Mouse (Mus musculus) ES-E14 (cell line): Measurements from ENCODE around the gene Olfr434. TPM values are rescaled to one million over a fixed set of nuclear protein-coding genes. Genes with fewer than 3 reads are reported as not detected.
"Not testable (repeated sequence)": the region's sequence is repeated elsewhere in the genome, so short reads cannot be mapped to it uniquely, and the experiment has no call there.

Source experiments
- DNase-seq: peaks from one replicate; pipeline ENCODE4 v3.0.0-alpha.2; 2013; ENCODE audit warnings: low read depth, low spot score
- H3K27ac ChIP-seq: 2 replicates; pipeline ENCODE4 v1.5.1; 2012; ENCODE audit warnings: low read depth, mild to moderate bottlenecking, low read length, moderate library complexity, mixed read lengths; ENCODE audit not compliant: poor library complexity, insufficient read depth, severe bottlenecking
- H3K36me3 ChIP-seq: 2 replicates; pipeline ENCODE4 v1.6.1; 2012; ENCODE audit warnings: mild to moderate bottlenecking, low read length, moderate library complexity, mixed read lengths; ENCODE audit not compliant: control insufficient read depth, poor library complexity, insufficient read depth, severe bottlenecking
- H3K4me1 ChIP-seq, 2 experiments: fragments of 150-350 bp in 1 of 2; sonication (generic) in 1 of 2; 2 replicates each; pipeline ENCODE4 v1.6.1; 2012; ENCODE audit warnings: low read length in 2 of 2, mild to moderate bottlenecking in 1 of 2, mixed read lengths in 1 of 2; ENCODE audit not compliant: control insufficient read depth in 2 of 2, insufficient read depth in 2 of 2, poor library complexity in 1 of 2
- H3K4me3 ChIP-seq, 2 experiments: fragments of 150-350 bp in 1 of 2; sonication (generic) in 1 of 2; 2 replicates each; pipeline ENCODE4 v1.5.1; 2012; ENCODE audit warnings: low read length in 2 of 2, low read depth in 1 of 2, mild to moderate bottlenecking in 1 of 2, mixed read lengths in 1 of 2; ENCODE audit not compliant: insufficient read depth in 1 of 2, poor library complexity in 1 of 2, severe bottlenecking in 1 of 2
- H3K9ac ChIP-seq: 2 replicates; pipeline ENCODE4 v1.6.1; 2012; ENCODE audit warnings: low read depth, mild to moderate bottlenecking, low read length, mixed read lengths; ENCODE audit not compliant: poor library complexity, insufficient read depth, severe bottlenecking
- H3K9me3 ChIP-seq: fragments of 150-350 bp; sonication (generic); 2 replicates; pipeline ENCODE4 v1.6.1; 2012; ENCODE audit warnings: low read depth, mild to moderate bottlenecking, low read length; ENCODE audit not compliant: control insufficient read depth, insufficient read depth
- CHD2 ChIP-seq: IDR thresholded peaks from 2 replicates; pipeline ENCODE4 v1.6.1; 2014; ENCODE audit warnings: mild to moderate bottlenecking, low read depth, low read length, inconsistent platforms
- HCFC1 ChIP-seq: IDR thresholded peaks from 2 replicates; pipeline ENCODE4 v1.6.1; 2012; ENCODE audit warnings: low read length, inconsistent platforms, borderline replicate concordance; ENCODE audit not compliant: insufficient read depth
- MAFK ChIP-seq: IDR thresholded peaks from 2 replicates; pipeline ENCODE4 v1.6.1; 2014; ENCODE audit warnings: mild to moderate bottlenecking, low read depth, low read length, inconsistent platforms; ENCODE audit not compliant: insufficient read depth
- ZC3H11A ChIP-seq: IDR thresholded peaks from 2 replicates; pipeline ENCODE4 v1.6.1; 2012; ENCODE audit warnings: low read depth, mild to moderate bottlenecking, inconsistent platforms, low read length, borderline replicate concordance
- ZNF384 ChIP-seq: IDR thresholded peaks from 2 replicates; pipeline ENCODE4 v1.6.1; 2012; ENCODE audit warnings: low read depth, low read length, inconsistent platforms
- in situ Hi-C, 2 experiments: fragments of 600-800 bp; cut with MboI; formaldehyde crosslinking; loops; one replicate each; pipeline ENCODE4 v1.15.1; 2025; ENCODE audit warnings: low sequenced_read_pairs in 2 of 2, inconsistent platforms in 1 of 2; ENCODE audit not compliant: unreplicated experiment in 2 of 2
- total RNA-seq: library from RNA; depleted of rRNA; stranded (reverse); fragments of 300-350 nt; gene quantifications from 2 replicates; pipeline ENCODE4 v1.2.3, GENCODE M21; 2012

Olfr434 gene
- total RNA-seq, 1 experiment: not detected

- H3K27ac ChIP-seq: no peak overlapping the region
- H3K36me3 ChIP-seq: no peaks in the 10 kb centered on the region
- no peaks in the 10 kb centered on the region for H3K4me1 ChIP-seq
- no peak for DNase-seq
- H3K9ac ChIP-seq: no peak overlapping the region
- H3K9me3 ChIP-seq: no peaks in the 10 kb centered on the region
- no peak overlapping the region for H3K4me3 ChIP-seq
- no peak for TF ChIP-seq ZC3H11A
- no peak for TF ChIP-seq HCFC1
- no peak for TF ChIP-seq MAFK
- TF ChIP-seq CHD2: no peak
- TF ChIP-seq ZNF384: no peak
- in situ Hi-C loops: no loop called here
Measured at GRCm38 (mm10) chr6:43190986-43191385, 21.8 kb upstream of the Olfr434 start.

- no peaks in the 10 kb centered on the region for H3K36me3 ChIP-seq
- TF ChIP-seq ZC3H11A (no peak), MAFK (no peak), HCFC1 (no peak), ZNF384 (no peak), CHD2 (no peak)
- in situ Hi-C loops: no loop called here
- H3K27ac ChIP-seq: no peak within 1 kb of the TSS
- no peaks in the 10 kb centered on the region for H3K9me3 ChIP-seq
- no peak for DNase-seq
- H3K4me3 ChIP-seq: no peak within 1 kb of the TSS
- no peaks in the 10 kb centered on the region for H3K4me1 ChIP-seq
- no peak within 1 kb of the TSS for H3K9ac ChIP-seq
Measured at GRCm38 (mm10) chr6:43196781-43197180, 16.0 kb upstream of the Olfr434 start, which contains the start of gene Olfr435. TSS of gene Olfr435 (plus strand) at chr6:43197146.

GRCm38 (mm10) chr6:43198094-43198493 is 14.7 kb upstream of the Olfr434 start:
- in situ Hi-C loops: no loop called here
- H3K27ac ChIP-seq: no peak overlapping the region
- TF ChIP-seq HCFC1 (no peak), ZNF384 (no peak), ZC3H11A (no peak), CHD2 (no peak), MAFK (no peak)
- H3K9me3 ChIP-seq: no peaks in the 10 kb centered on the region
- H3K36me3 ChIP-seq: no peaks in the 10 kb centered on the region
- DNase-seq: no peak
- no peak overlapping the region for H3K4me3 ChIP-seq
- H3K4me1 ChIP-seq: no peaks in the 10 kb centered on the region
- H3K9ac ChIP-seq: no peak overlapping the region

- H3K9me3 ChIP-seq: no peaks in the 10 kb centered on the region
- no peak overlapping the region for H3K27ac ChIP-seq
- TF ChIP-seq MAFK (no peak), ZC3H11A (no peak), CHD2 (no peak), HCFC1 (no peak), ZNF384 (no peak)
- H3K36me3 ChIP-seq: no peaks in the 10 kb centered on the region
- in situ Hi-C loops: no loop called here
- no peak for DNase-seq
- no peaks in the 10 kb centered on the region for H3K4me1 ChIP-seq
- no peak overlapping the region for H3K4me3 ChIP-seq
- no peak overlapping the region for H3K9ac ChIP-seq
Measured at GRCm38 (mm10) chr6:43202786-43203185, 10.0 kb upstream of the Olfr434 start.

- Histone ChIP-seq H3K4me3 (no peak overlapping the region), H3K9me3 (no peaks in the 10 kb centered on the region), H3K27ac (no peak overlapping the region), H3K36me3 (no peaks in the 10 kb centered on the region), H3K4me1 (no peaks in the 10 kb centered on the region), H3K9ac (no peak overlapping the region)
- in situ Hi-C loops: no loop called here
- TF ChIP-seq ZNF384 (peak; percentile 75), CHD2 (no peak)
- peak; percentile 6 for DNase-seq
Measured at GRCm38 (mm10) chr6:43205355-43205754, 7.5 kb upstream of the Olfr434 start.

GRCm38 (mm10) chr6:43231255-43231654 is 18.4 kb downstream of the Olfr434 start, which contains the start of gene Olfr47:
TSS of gene Olfr47 (plus strand) at chr6:43231529.
- H3K9me3 ChIP-seq, H3K4me3 ChIP-seq, H3K9ac ChIP-seq, in situ Hi-C loops, H3K27ac ChIP-seq, H3K4me1 ChIP-seq, DNase-seq, H3K36me3 ChIP-seq: not testable (repeated sequence)
